Mouse (Mus musculus) stomach, embryonic 14.5 days (tissue): ENCODE measurements around the gene Tpk1. TPM values are rescaled to one million over a fixed set of nuclear protein-coding genes. Genes with fewer than 3 reads are reported as not detected.
"Not testable (repeated sequence)": the region's sequence is repeated elsewhere in the genome, so short reads cannot be mapped to it uniquely, and the experiment has no call there.

ENCODE experiments used
- ATAC-seq: fragments of 200-750 bp; cut with Nextera tagmentation; 2 replicates; pipeline ENCODE4 v1.8.0; 2017; ENCODE audit warnings: low read depth, moderate TSS enrichment; ENCODE audit not compliant: insufficient number of reproducible peaks, insufficient read depth, low FRiP score
- H3K27ac ChIP-seq: fragments of 300-500 bp; sonication (generic); 2 replicates; pipeline ENCODE4 v1.5.1; 2014; ENCODE audit warnings: mild to moderate bottlenecking, low read length, moderate library complexity, mixed read lengths
- H3K27me3 ChIP-seq: fragments of 300-500 bp; sonication (generic); 2 replicates; pipeline ENCODE4 v1.6.1; 2014; ENCODE audit warnings: low read length, control low read depth, mixed read lengths; ENCODE audit not compliant: control insufficient read depth, insufficient read depth
- H3K36me3 ChIP-seq: fragments of 300-500 bp; sonication (generic); 2 replicates; pipeline ENCODE4 v1.6.1; 2014; ENCODE audit warnings: mild to moderate bottlenecking, control low read depth, low read length, moderate library complexity, mixed read lengths; ENCODE audit not compliant: control insufficient read depth, insufficient read depth
- H3K4me1 ChIP-seq: fragments of 300-500 bp; sonication (generic); 2 replicates; pipeline ENCODE4 v1.6.1; 2014; ENCODE audit warnings: low read length, control low read depth, mixed read lengths; ENCODE audit not compliant: control insufficient read depth, insufficient read depth
- H3K4me2 ChIP-seq: fragments of 300-500 bp; sonication (generic); replicated peaks from 2 replicates; pipeline ENCODE4 v1.6.1; 2014; ENCODE audit warnings: low read depth, low read length, control low read depth
- H3K4me3 ChIP-seq: fragments of 300-500 bp; sonication (generic); 2 replicates; pipeline ENCODE4 v1.5.1; 2014; ENCODE audit warnings: low read depth, low read length, control low read depth
- H3K9ac ChIP-seq: fragments of 300-500 bp; sonication (generic); replicated peaks from 2 replicates; pipeline ENCODE4 v1.6.1; 2014; ENCODE audit warnings: low read depth, mild to moderate bottlenecking, control low read depth, low read length, moderate library complexity, mixed read lengths
- H3K9me3 ChIP-seq: fragments of 300-500 bp; sonication (generic); 2 replicates; pipeline ENCODE4 v1.6.1; 2016; ENCODE audit warnings: low read depth, low read length, control low read depth; ENCODE audit not compliant: control insufficient read depth
- WGBS: fragments of 180-500 bp; shearing (Covaris S2); extraction: QIAGEN DNeasy Blood & Tissue Kit; methylation state at CpG from one replicate; pipeline ENCODE4 v1.1.7; 2014; 5-methylcytosine and 5-hydroxymethylcytosine counted together
- polyA plus RNA-seq: library from polyadenylated mRNA; unstranded; fragments of >200 nt; fragmentation: Nextera tagmentation; extraction: Ambion mirVana; gene quantifications from 2 replicates; pipeline ENCODE4 v1.2.1, GENCODE M21; 2014

Gene Tpk1
- polyA plus RNA-seq, 1 experiment from 2014 or later, result 10.8 TPM

DNA sequence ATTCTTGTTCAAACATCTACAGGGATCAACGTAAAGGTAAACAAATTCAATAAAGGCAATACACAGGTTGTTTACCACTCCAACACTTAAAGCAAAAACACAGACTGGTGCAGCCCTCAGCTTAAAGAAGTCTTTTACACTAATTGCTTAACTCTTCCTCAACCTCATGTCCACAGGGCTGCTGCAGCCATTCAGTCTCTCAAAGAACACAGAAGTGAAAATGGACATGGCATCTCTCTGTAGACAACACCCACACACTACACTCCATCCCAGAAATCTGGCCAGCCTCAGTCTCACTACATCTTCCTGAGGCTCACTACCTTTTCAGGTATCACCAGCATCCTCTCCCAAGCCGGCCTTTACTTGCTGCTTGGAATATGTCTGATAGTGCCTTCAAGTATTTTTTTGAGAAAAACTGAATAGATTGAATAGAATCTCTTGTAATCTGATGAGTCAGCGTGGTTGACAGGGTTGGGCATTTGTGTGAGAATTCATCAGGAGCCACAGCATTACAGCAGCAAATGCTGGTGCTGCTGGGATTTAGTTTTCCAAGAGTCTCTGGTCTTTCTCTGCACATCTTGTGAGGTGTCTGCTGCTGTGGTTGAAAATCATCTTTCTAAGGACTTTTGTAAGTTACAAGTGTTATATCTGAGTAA lies 32.6 kb downstream of the Tpk1 start:
- no peaks in the 10 kb centered on the region for H3K9me3 ChIP-seq
- no peak overlapping the region for H3K4me2 ChIP-seq
- H3K27ac ChIP-seq, result no peak overlapping the region
- no peak overlapping the region for H3K4me3 ChIP-seq
- no peaks in the 10 kb centered on the region for H3K36me3 ChIP-seq
- 88% methylated on average over 3 of the region's 3 CpGs for WGBS
- no peaks in the 10 kb centered on the region for H3K27me3 ChIP-seq
- ATAC-seq, result no peak
- no peak overlapping the region for H3K9ac ChIP-seq
- no peaks in the 10 kb centered on the region for H3K4me1 ChIP-seq

DNA sequence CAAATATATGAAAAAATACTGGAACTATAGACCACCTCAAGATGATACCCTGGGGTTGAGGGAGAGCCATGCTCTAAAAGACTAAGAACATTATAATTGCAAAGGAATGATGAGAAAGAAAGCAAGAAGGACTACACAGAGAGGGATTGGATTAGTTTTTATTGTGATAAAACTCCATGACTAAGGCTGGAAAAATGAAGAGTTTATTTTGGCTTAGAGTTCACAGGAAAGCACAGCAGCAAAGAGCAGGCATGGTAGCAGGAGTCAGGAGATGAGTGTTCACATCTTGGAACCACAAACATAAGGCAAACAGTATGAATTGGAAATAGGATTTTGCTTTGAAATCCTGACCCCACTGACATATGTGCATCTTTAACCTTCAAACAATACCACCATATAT lies 33.2 kb downstream of the Tpk1 start:
- Histone ChIP-seq H3K9ac (no peak overlapping the region), H3K9me3 (no peaks in the 10 kb centered on the region), H3K4me1 (no peaks in the 10 kb centered on the region), H3K4me2 (no peak overlapping the region), H3K36me3 (no peaks in the 10 kb centered on the region), H3K27me3 (no peaks in the 10 kb centered on the region), H3K27ac (no peak overlapping the region), H3K4me3 (no peak overlapping the region)
- ATAC-seq, result no peak

- H3K9ac ChIP-seq, H3K36me3 ChIP-seq, H3K9me3 ChIP-seq, H3K4me1 ChIP-seq, H3K4me3 ChIP-seq, H3K27ac ChIP-seq, H3K27me3 ChIP-seq, ATAC-seq, H3K4me2 ChIP-seq: not testable (repeated sequence)
- 92% methylated on average over 6 of the region's 6 CpGs for WGBS
These were observed 42.6 kb downstream of the Tpk1 start for GRCm38 (mm10) chr6:43623448-43623847.

DNA sequence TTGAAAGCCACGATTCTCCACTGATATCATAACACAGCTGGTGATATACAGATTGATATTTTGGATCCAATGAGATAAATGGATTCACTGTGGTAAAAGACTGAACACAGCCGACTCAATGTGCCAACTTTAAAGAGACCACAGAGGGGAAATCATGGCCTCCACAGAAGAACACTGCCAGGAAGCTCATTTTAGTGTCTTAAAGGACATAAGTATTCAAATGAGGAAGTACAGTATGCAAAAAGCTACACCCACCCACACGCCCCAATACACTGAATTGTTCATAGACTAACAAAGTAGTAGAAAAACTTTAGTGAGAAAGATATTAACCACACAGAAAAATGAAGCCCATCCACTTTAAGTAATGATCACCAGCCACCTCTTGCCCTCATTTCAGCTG lies 46.8 kb downstream of the Tpk1 start:
- no peak for ATAC-seq
- Histone ChIP-seq H3K4me1 (no peaks in the 10 kb centered on the region), H3K27me3 (no peaks in the 10 kb centered on the region), H3K4me3 (no peak overlapping the region), H3K27ac (no peak overlapping the region), H3K4me2 (no peak overlapping the region), H3K36me3 (no peaks in the 10 kb centered on the region), H3K9me3 (no peaks in the 10 kb centered on the region), H3K9ac (no peak overlapping the region)
- WGBS, result 74% methylated on average over 3 of the region's 3 CpGs

DNA sequence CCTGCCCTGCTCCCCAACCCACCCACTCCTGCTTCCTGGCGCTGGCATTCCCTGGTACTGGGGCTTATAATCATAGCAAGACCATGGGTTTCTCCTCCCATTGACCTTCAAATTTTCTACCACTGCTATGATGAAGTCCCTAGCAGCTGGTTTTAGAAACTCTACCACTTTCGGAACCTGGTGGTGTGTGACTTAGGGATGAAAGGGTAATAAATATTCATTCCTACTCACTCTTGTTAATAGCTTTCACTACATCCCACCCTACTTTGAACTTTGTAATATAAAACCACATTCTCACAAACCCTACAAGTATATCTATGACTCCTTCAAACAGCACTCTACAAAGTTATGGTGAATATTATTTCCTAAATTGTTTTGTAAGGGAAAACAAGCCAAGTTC lies 54.3 kb downstream of the Tpk1 start:
- Histone ChIP-seq H3K4me3 (no peak overlapping the region), H3K36me3 (no peaks in the 10 kb centered on the region), H3K4me2 (no peak overlapping the region), H3K9ac (no peak overlapping the region), H3K4me1 (no peaks in the 10 kb centered on the region), H3K9me3 (no peaks in the 10 kb centered on the region), H3K27ac (no peak overlapping the region), H3K27me3 (no peaks in the 10 kb centered on the region)
- 73% methylated on average over 2 of the region's 2 CpGs for WGBS
- ATAC-seq, result no peak

DNA sequence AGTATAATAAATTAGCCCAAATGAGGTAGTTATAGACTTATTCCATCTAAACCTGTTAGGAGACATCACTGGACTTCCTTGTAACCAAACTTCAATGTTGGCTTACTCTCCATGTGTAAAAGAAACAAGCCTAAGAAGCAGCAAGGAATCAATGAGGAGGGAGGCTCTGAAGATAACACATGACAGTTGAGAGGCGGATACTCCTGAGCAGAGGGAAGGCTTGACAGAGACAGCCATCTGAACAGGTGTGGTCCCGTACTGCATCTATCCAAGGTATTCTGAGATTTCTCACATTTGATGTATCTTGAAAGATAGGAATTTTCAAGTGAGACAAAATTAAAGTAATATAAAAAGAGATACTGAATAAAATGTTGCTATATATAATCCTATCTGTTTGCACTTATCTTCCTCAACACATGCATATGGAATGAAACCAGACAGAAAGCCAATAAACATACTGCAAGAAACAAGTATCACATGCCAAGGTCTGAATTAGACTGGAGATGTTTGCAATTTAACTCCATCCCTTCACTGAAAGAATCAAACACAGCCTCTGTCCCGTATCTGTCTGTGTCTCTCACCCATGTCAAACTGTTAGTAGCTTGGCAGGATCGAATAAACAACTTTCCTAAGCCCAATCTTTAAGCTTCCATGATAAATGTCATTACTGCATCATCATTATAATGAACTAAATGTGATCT lies 75.1 kb downstream of the Tpk1 start:
- Histone ChIP-seq H3K4me1 (no peaks in the 10 kb centered on the region), H3K9me3 (no peaks in the 10 kb centered on the region), H3K27ac (no peak overlapping the region), H3K36me3 (no peaks in the 10 kb centered on the region), H3K9ac (no peak overlapping the region), H3K4me3 (no peak overlapping the region), H3K4me2 (no peak overlapping the region), H3K27me3 (no peaks in the 10 kb centered on the region)
- no peak for ATAC-seq
- WGBS, result 65% methylated on average over 4 of the region's 4 CpGs

GRCm38 (mm10) chr6:43585274-43585673 lies 80.8 kb downstream of the Tpk1 start:
- Histone ChIP-seq H3K9ac (no peak overlapping the region), H3K27me3 (no peaks in the 10 kb centered on the region), H3K9me3 (no peaks in the 10 kb centered on the region), H3K4me2 (no peak overlapping the region), H3K4me3 (no peak overlapping the region), H3K4me1 (no peaks in the 10 kb centered on the region), H3K36me3 (no peaks in the 10 kb centered on the region), H3K27ac (no peak overlapping the region)
- 89% methylated on average over 2 of the region's 2 CpGs for WGBS
- no peak for ATAC-seq

DNA sequence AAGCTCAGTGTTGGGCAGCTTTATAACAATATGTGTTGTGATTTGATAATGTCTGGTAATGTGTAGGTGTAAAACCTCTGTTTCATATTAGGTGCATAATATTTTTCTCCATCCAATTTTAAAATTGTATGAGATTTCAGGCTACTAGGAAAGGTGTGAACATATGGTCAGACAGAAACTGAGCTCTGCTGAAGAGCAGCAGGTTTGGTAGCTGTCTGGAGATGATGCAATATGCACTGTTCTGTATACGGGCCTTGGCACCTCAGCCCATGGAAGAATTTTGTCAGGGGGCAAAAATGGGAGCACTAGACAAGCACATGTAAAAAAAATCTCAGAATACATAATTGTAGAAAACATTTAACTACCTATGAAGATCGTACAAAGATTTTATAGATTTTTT lies 84.3 kb downstream of the Tpk1 start:
- no peak overlapping the region for H3K4me2 ChIP-seq
- H3K4me1 ChIP-seq, result no peaks in the 10 kb centered on the region
- no peaks in the 10 kb centered on the region for H3K9me3 ChIP-seq
- ATAC-seq, result no peak
- H3K27me3 ChIP-seq, result no peaks in the 10 kb centered on the region
- H3K4me3 ChIP-seq, result no peak overlapping the region
- H3K27ac ChIP-seq, result no peak overlapping the region
- no peak overlapping the region for H3K9ac ChIP-seq
- 83% methylated on average over 2 of the region's 2 CpGs for WGBS
- no peaks in the 10 kb centered on the region for H3K36me3 ChIP-seq

GRCm38 (mm10) chr6:43567885-43568284 lies 98.2 kb downstream of the Tpk1 start:
- no peak overlapping the region for H3K27ac ChIP-seq
- no peak overlapping the region for H3K4me2 ChIP-seq
- no peaks in the 10 kb centered on the region for H3K36me3 ChIP-seq
- H3K9me3 ChIP-seq, result no peaks in the 10 kb centered on the region
- H3K4me1 ChIP-seq, result no peaks in the 10 kb centered on the region
- H3K9ac ChIP-seq, result no peak overlapping the region
- WGBS, result 79% methylated on average over 1 of the region's 1 CpGs
- no peak for ATAC-seq
- H3K4me3 ChIP-seq, result no peak overlapping the region
- no peaks in the 10 kb centered on the region for H3K27me3 ChIP-seq
